Mouse (Mus musculus): ENCODE measurements at regions not wholly inside any gene's neighbourhood (a gene's known extent, or its start where the extent isn't known, plus 50 kb on each side); places are given as distances from the start of the nearest gene placed in this dataset.

GRCm38 (mm10) chr8:7945966-7946775 is 714.9 kb downstream of the Efnb2 start:
- H3K9ac ChIP-seq (ENCODE audit: insufficient read depth, low read depth, low read length, poor library complexity, severe bottlenecking), result no peak overlapping the region
- H3K4me3 ChIP-seq (ENCODE audit: insufficient read depth in 1 of 2, low read depth in 1 of 2, low read length in 2 of 2, poor library complexity in 1 of 2, severe bottlenecking in 1 of 2), result no peak overlapping the region
- in situ Hi-C loops (cut with MboI; ENCODE audit: low sequenced_read_pairs in 2 of 2, unreplicated experiment in 2 of 2), result no loop called here
- H3K36me3 ChIP-seq (ENCODE audit: control insufficient read depth, insufficient read depth, low read length, poor library complexity, severe bottlenecking), result no peaks in the 10 kb centered on the region
- no peaks in the 10 kb centered on the region for H3K4me1 ChIP-seq (ENCODE audit: control insufficient read depth in 2 of 2, insufficient read depth in 2 of 2, low read length in 2 of 2, poor library complexity in 1 of 2)
- H3K9me3 ChIP-seq (ENCODE audit: control insufficient read depth, insufficient read depth, low read depth, low read length), result no peaks in the 10 kb centered on the region
- TF ChIP-seq MAFK (IDR thresholded peaks at IDR 0.05; ENCODE audit: insufficient read depth, low read depth, low read length) (no peak), CHD2 (IDR thresholded peaks at IDR 0.05; ENCODE audit: low read depth, low read length) (no peak), ZNF384 (IDR thresholded peaks at IDR 0.05; ENCODE audit: low read depth, low read length) (no peak), ZC3H11A (IDR thresholded peaks at IDR 0.05; ENCODE audit: borderline replicate concordance, low read depth, low read length) (no peak), HCFC1 (IDR thresholded peaks at IDR 0.05; ENCODE audit: borderline replicate concordance, insufficient read depth, low read length) (no peak)
- no peak overlapping the region for H3K27ac ChIP-seq (ENCODE audit: insufficient read depth, low read depth, low read length, poor library complexity, severe bottlenecking)
- DNase-seq (ENCODE audit: low read depth, low spot score), result no peak

DNA sequence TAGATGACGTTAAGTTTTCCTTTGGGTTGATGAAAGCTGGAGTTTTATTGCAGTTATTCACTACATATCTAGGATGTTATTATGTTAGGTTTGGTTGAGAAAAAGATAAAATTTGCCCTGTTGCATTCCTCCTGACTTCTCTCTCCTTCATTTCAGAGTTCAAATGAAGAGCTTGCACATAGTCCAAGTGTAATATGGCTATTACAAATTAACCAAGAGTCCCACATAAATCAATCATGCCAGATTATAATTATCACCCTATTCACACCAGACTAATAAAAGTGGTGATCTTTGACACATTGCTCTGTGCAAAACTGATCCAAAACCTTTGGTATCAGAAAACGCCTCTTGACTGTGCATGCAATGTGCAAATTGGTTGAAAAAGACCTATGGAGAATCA is 724.4 kb downstream of the Efnb2 start:
- Histone ChIP-seq H3K4me3 (ENCODE audit: insufficient read depth in 1 of 2, low read depth in 1 of 2, low read length in 2 of 2, poor library complexity in 1 of 2, severe bottlenecking in 1 of 2) (no peak overlapping the region), H3K9me3 (ENCODE audit: control insufficient read depth, insufficient read depth, low read depth, low read length) (no peaks in the 10 kb centered on the region), H3K9ac (ENCODE audit: insufficient read depth, low read depth, low read length, poor library complexity, severe bottlenecking) (no peak overlapping the region), H3K36me3 (ENCODE audit: control insufficient read depth, insufficient read depth, low read length, poor library complexity, severe bottlenecking) (no peaks in the 10 kb centered on the region), H3K4me1 (ENCODE audit: control insufficient read depth in 2 of 2, insufficient read depth in 2 of 2, low read length in 2 of 2, poor library complexity in 1 of 2) (no peaks in the 10 kb centered on the region), H3K27ac (ENCODE audit: insufficient read depth, low read depth, low read length, poor library complexity, severe bottlenecking) (no peak overlapping the region)
- TF ChIP-seq ZNF384 (IDR thresholded peaks at IDR 0.05; ENCODE audit: low read depth, low read length), result no peak
- TF ChIP-seq CHD2 (IDR thresholded peaks at IDR 0.05; ENCODE audit: low read depth, low read length), result no peak
- TF ChIP-seq HCFC1 (IDR thresholded peaks at IDR 0.05; ENCODE audit: borderline replicate concordance, insufficient read depth, low read length), result no peak
- TF ChIP-seq MAFK (IDR thresholded peaks at IDR 0.05; ENCODE audit: insufficient read depth, low read depth, low read length), result no peak
- no peak for TF ChIP-seq ZC3H11A (IDR thresholded peaks at IDR 0.05; ENCODE audit: borderline replicate concordance, low read depth, low read length)
- no peak for DNase-seq (ENCODE audit: low read depth, low spot score)
- in situ Hi-C loops (cut with MboI; ENCODE audit: low sequenced_read_pairs in 2 of 2, unreplicated experiment in 2 of 2), result no loop called here

DNA sequence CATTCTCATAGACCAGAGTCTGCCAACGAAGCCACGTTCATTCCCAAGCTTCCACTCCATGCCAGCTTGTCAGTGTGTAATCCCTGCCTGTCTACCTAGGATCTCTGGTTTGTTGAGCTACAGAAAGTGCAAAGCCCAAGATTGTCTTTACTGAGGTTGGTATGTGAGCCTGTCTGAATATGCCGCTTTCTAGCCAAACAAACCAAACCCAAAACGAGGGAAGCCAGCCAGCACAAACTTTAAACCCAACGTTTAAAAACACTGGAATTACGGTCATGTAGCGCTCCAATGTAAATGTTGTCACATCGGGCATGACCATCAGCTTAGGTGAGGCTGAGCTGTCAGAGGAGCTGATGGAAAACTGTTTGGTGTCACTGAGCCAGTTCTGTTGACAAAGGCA is 741.6 kb downstream of the Efnb2 start:
- TF ChIP-seq ZC3H11A (IDR thresholded peaks at IDR 0.05; ENCODE audit: borderline replicate concordance, low read depth, low read length) (no peak), CHD2 (IDR thresholded peaks at IDR 0.05; ENCODE audit: low read depth, low read length) (no peak), HCFC1 (IDR thresholded peaks at IDR 0.05; ENCODE audit: borderline replicate concordance, insufficient read depth, low read length) (no peak), ZNF384 (IDR thresholded peaks at IDR 0.05; ENCODE audit: low read depth, low read length) (no peak), MAFK (IDR thresholded peaks at IDR 0.05; ENCODE audit: insufficient read depth, low read depth, low read length) (no peak)
- DNase-seq (ENCODE audit: low read depth, low spot score), result no peak
- Histone ChIP-seq H3K36me3 (ENCODE audit: control insufficient read depth, insufficient read depth, low read length, poor library complexity, severe bottlenecking) (no peaks in the 10 kb centered on the region), H3K4me1 (ENCODE audit: control insufficient read depth in 2 of 2, insufficient read depth in 2 of 2, low read length in 2 of 2, poor library complexity in 1 of 2) (no peaks in the 10 kb centered on the region), H3K9me3 (ENCODE audit: control insufficient read depth, insufficient read depth, low read depth, low read length) (no peaks in the 10 kb centered on the region), H3K27ac (ENCODE audit: insufficient read depth, low read depth, low read length, poor library complexity, severe bottlenecking) (no peak overlapping the region), H3K4me3 (ENCODE audit: insufficient read depth in 1 of 2, low read depth in 1 of 2, low read length in 2 of 2, poor library complexity in 1 of 2, severe bottlenecking in 1 of 2) (no peak overlapping the region), H3K9ac (ENCODE audit: insufficient read depth, low read depth, low read length, poor library complexity, severe bottlenecking) (no peak overlapping the region)
- in situ Hi-C loops (cut with MboI; ENCODE audit: low sequenced_read_pairs in 2 of 2, unreplicated experiment in 2 of 2), result no loop called here

DNA sequence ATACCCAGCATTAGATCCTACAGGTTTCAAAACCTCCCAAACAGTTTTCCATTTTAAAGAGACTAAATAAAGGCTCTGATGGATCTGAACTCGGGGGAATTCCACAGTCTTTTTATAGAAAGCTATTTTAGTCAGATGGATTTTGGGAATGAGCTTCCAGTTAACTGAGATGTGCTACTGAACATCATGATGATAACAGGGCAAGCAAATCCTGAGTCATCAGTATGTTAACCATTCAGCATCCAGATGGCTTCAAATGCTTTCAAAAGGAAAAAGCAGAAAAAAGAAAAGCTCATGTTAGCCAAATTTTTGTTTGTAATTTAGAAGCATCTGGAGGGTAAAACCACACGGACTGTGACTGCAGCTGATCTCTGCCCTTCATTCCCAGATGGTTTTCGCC is 766.7 kb downstream of the Efnb2 start:
- no peak for TF ChIP-seq ZNF384 (IDR thresholded peaks at IDR 0.05; ENCODE audit: low read depth, low read length)
- TF ChIP-seq ZC3H11A (IDR thresholded peaks at IDR 0.05; ENCODE audit: borderline replicate concordance, low read depth, low read length), result no peak
- TF ChIP-seq MAFK (IDR thresholded peaks at IDR 0.05; ENCODE audit: insufficient read depth, low read depth, low read length), result no peak
- no peak for TF ChIP-seq CHD2 (IDR thresholded peaks at IDR 0.05; ENCODE audit: low read depth, low read length)
- no peak for TF ChIP-seq HCFC1 (IDR thresholded peaks at IDR 0.05; ENCODE audit: borderline replicate concordance, insufficient read depth, low read length)

More for the DNA sequence above, 766.7 kb downstream of the Efnb2 start:
- Histone ChIP-seq H3K4me1 (ENCODE audit: control insufficient read depth in 2 of 2, insufficient read depth in 2 of 2, low read length in 2 of 2, poor library complexity in 1 of 2) (no peaks in the 10 kb centered on the region), H3K4me3 (ENCODE audit: insufficient read depth in 1 of 2, low read depth in 1 of 2, low read length in 2 of 2, poor library complexity in 1 of 2, severe bottlenecking in 1 of 2) (no peak overlapping the region), H3K9me3 (ENCODE audit: control insufficient read depth, insufficient read depth, low read depth, low read length) (no peaks in the 10 kb centered on the region), H3K9ac (ENCODE audit: insufficient read depth, low read depth, low read length, poor library complexity, severe bottlenecking) (no peak overlapping the region), H3K27ac (ENCODE audit: insufficient read depth, low read depth, low read length, poor library complexity, severe bottlenecking) (no peak overlapping the region), H3K36me3 (ENCODE audit: control insufficient read depth, insufficient read depth, low read length, poor library complexity, severe bottlenecking) (no peaks in the 10 kb centered on the region)
- in situ Hi-C loops (cut with MboI; ENCODE audit: low sequenced_read_pairs in 2 of 2, unreplicated experiment in 2 of 2), result no loop called here
- DNase-seq (ENCODE audit: low read depth, low spot score), result no peak

All from ES-E14 (cell line).